Mouse (Mus musculus): ENCODE measurements around the gene Gm28041.

- TF ChIP-seq CTCF (IDR thresholded peaks at IDR 0.05; ENCODE audit: low read depth, low read length): no peak
- TF ChIP-seq POLR2A (IDR thresholded peaks at IDR 0.05; ENCODE audit: insufficient read depth, low read length): no peak
Measured at GRCm38 (mm10) chr13:67306718-67307117, 68.8 kb downstream of the Gm28041 start.
